Mouse (Mus musculus) large intestine, adult 2 months (tissue): ENCODE measurements at regions not wholly inside any gene's neighbourhood (a gene's known extent, or its start where the extent isn't known, plus 50 kb on each side); places are given as distances from the start of the nearest gene placed in this dataset.

Experiments used
- DNase-seq: peaks from one replicate; pipeline ENCODE4 v3.0.0-alpha.2; 2012; ENCODE audit warnings: low read depth, low spot score
- WGBS: fragments of 180-500 bp; shearing (Covaris S2); methylation state at CpG from one replicate; pipeline ENCODE4 v1.1.7; 2018; 5-methylcytosine and 5-hydroxymethylcytosine counted together

- no peak for DNase-seq
- 24% methylated on average over 7 of the region's 7 CpGs for WGBS
Measured at GRCm38 (mm10) chr16:55606447-55607239, 232.1 kb downstream of the Nfkbiz start.

GRCm38 (mm10) chr16:55603611-55604010 is 235.1 kb downstream of the Nfkbiz start:
- 60% methylated on average over 2 of the region's 2 CpGs for WGBS
- DNase-seq: no peak

- WGBS: 84% methylated on average over 1 of the region's 1 CpGs
- no peak for DNase-seq
Measured at GRCm38 (mm10) chr16:55589382-55589956, 249.2 kb downstream of the Nfkbiz start.

- 37% methylated on average over 6 of the region's 6 CpGs for WGBS
- peak; percentile 82 for DNase-seq
Measured at GRCm38 (mm10) chr16:55587138-55587537, 251.6 kb downstream of the Nfkbiz start.

- WGBS: 19% methylated on average over 3 of the region's 3 CpGs
Measured at GRCm38 (mm10) chr16:55582906-55583305, 255.8 kb downstream of the Nfkbiz start.

GRCm38 (mm10) chr16:55582029-55582428 is 256.7 kb downstream of the Nfkbiz start:
- DNase-seq: no peak
- WGBS: 67% methylated on average over 7 of the region's 7 CpGs

More at GRCm38 (mm10) chr16:55582906-55583305, 255.8 kb downstream of the Nfkbiz start:
- DNase-seq: no peak

- WGBS: 85% methylated on average over 4 of the region's 4 CpGs
- no peak for DNase-seq
Measured at GRCm38 (mm10) chr16:55580827-55581226, 257.9 kb downstream of the Nfkbiz start.

GRCm38 (mm10) chr16:55578686-55579085 is 260.0 kb downstream of the Nfkbiz start:
- DNase-seq: no peak
- WGBS: 53% methylated on average over 5 of the region's 5 CpGs

GRCm38 (mm10) chr16:55575609-55576283 is 263.0 kb downstream of the Nfkbiz start:
- WGBS: 34% methylated on average over 2 of the region's 2 CpGs
- peak; percentile 53 for DNase-seq

- 36% methylated on average over 7 of the region's 7 CpGs for WGBS
- no peak for DNase-seq
Measured at GRCm38 (mm10) chr16:55571106-55571505, 267.6 kb downstream of the Nfkbiz start.

GRCm38 (mm10) chr16:55570097-55570496 is 268.6 kb downstream of the Nfkbiz start:
- no peak for DNase-seq
- WGBS: 84% methylated on average over 5 of the region's 5 CpGs

- no peak for DNase-seq
- WGBS: 51% methylated on average over 10 of the region's 10 CpGs
Measured at GRCm38 (mm10) chr16:55555821-55556535, 258.2 kb upstream of the Zpld1 start.

GRCm38 (mm10) chr16:55555224-55555623 is 257.4 kb upstream of the Zpld1 start:
- no peak for DNase-seq
- WGBS: 70% methylated on average over 6 of the region's 6 CpGs

- DNase-seq: no peak
- WGBS: 77% methylated on average over 4 of the region's 4 CpGs
Measured at GRCm38 (mm10) chr16:55553896-55554295, 256.1 kb upstream of the Zpld1 start.

- WGBS: 95% methylated on average over 1 of the region's 1 CpGs
Measured at GRCm38 (mm10) chr16:55551348-55551747, 253.6 kb upstream of the Zpld1 start.

GRCm38 (mm10) chr16:55550649-55551312 is 253.0 kb upstream of the Zpld1 start:
- WGBS: 52% methylated on average over 4 of the region's 4 CpGs

More at GRCm38 (mm10) chr16:55551348-55551747, 253.6 kb upstream of the Zpld1 start:
- no peak for DNase-seq

GRCm38 (mm10) chr16:55547095-55547494 is 249.3 kb upstream of the Zpld1 start:
- WGBS: 92% methylated on average over 2 of the region's 2 CpGs
- no peak for DNase-seq

More at GRCm38 (mm10) chr16:55550649-55551312, 253.0 kb upstream of the Zpld1 start:
- DNase-seq: no peak

- 88% methylated on average over 3 of the region's 3 CpGs for WGBS
Measured at GRCm38 (mm10) chr16:55540336-55541015, 242.7 kb upstream of the Zpld1 start.

GRCm38 (mm10) chr16:55539179-55539578 is 241.4 kb upstream of the Zpld1 start:
- DNase-seq: no peak
- WGBS: 58% methylated on average over 1 of the region's 1 CpGs

More at GRCm38 (mm10) chr16:55540336-55541015, 242.7 kb upstream of the Zpld1 start:
- no peak for DNase-seq
